Mouse (Mus musculus) liver, adult (tissue): Measurements from ENCODE around the gene Mybl2.

ENCODE experiments used
- GATA4 ChIP-seq: IDR thresholded peaks from 2 replicates; pipeline ENCODE4 v1.6.1; 2014; ENCODE audit warnings: mild to moderate bottlenecking, low read length; ENCODE audit not compliant: insufficient replicate concordance

Mybl2 gene

GRCm38 (mm10) chr2:163061203-163062118, 7.0 kb downstream of the Mybl2 start:
- TF ChIP-seq GATA4 = no peak

DNA sequence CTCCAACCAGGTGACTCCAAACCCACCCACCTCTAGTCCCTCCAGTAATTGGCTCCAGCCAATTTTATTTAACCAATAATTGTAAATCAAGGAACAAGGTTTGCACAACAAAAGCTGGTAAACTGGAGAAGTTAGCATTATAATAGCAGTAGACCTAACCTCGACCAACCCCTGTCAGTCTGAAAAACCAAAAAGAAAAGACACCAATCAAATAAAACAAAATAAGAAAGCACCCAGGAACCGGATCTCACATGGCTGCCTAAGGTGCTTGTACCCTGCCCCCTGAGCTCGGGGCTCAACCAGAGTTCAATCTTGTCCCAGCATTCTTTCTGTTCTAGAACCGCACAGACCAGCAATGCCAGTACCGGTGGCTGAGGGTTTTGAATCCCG, 7.6 kb downstream of the Mybl2 start:
- TF ChIP-seq GATA4 = no peak

- no peak for TF ChIP-seq GATA4
These were observed 11.8 kb downstream of the Mybl2 start for GRCm38 (mm10) chr2:163066326-163066725.

GRCm38 (mm10) chr2:163067233-163067632, 12.7 kb downstream of the Mybl2 start:
- TF ChIP-seq GATA4 = no peak

- no peak for TF ChIP-seq GATA4
These were observed 15.7 kb downstream of the Mybl2 start for GRCm38 (mm10) chr2:163070213-163070612.

DNA sequence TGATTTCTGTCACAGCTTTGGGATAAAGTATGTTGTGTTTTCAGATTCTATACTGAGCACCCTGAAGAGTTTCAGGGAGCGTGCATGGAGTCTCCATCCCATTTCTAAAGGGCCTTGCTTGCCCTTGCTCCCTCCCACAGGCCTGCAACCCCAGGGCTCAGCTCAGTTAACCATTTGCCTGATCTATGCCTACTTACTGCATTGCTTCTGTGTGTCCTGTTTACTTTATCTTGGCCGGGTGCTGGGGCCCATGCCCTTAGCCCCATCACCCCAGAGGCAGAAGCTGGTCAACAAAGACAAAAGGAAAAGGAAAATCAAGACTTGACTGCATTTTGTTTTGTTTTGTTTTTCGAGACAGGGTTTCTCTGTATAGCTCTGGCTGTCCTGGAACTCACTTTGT, 17.1 kb downstream of the Mybl2 start:
- no peak for TF ChIP-seq GATA4

DNA sequence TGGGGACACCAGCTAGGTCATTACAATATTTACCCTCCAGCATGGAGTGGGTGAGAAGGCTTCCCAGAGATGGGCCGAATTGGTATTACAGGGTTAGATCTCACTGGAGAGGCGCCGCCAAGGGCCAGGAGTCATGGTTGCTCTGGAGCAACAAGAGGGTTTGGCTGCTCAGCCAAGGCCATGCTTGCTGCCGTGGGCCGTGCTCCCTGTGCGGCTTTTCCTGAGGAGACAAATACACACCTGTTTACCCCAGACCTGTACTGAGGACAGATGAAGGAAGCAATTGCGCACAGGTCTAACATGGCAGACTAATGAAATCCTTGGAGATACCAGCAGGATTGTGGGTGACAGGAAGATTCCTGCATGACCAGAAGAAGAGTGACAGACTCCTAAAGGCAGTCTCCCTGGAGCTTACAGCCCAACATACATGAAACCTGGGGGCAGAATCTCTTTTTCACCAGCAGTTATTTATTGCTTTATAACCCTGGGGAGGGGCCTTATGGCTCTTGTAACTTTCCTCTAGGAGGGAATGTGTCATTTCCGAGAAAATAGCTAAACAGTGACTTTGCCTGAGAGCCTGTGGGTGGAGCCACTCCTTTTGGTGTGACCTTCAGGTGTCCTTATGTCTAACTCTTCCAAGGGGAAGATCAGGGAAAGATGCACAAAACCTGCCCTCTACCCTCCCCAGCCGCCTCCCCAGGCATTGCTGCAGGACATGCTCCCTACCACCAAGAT, 18.7 kb downstream of the Mybl2 start:
- TF ChIP-seq GATA4 = no peak

- no peak for TF ChIP-seq GATA4
These were observed 19.5 kb downstream of the Mybl2 start for GRCm38 (mm10) chr2:163074006-163074405.

DNA sequence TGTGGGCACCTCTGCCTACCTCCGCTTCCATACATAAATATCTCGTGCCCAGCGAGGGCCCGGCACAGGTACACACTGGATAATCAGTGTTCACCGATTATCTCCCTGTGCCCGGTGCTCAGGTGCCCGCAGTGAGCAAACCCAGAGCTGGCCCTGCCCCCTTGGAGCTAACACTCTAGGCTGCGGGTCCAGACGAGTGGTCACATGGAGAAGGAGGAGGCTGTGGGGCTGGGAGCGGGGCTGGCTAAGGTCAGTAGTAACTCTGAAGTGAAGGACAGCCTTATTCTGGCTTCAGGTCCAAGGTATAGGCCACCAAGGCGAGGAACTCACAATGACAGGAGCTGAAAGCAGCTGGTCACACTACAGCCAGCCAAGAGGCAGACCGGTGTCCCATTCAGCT, 20.3 kb downstream of the Mybl2 start:
- no peak for TF ChIP-seq GATA4

GRCm38 (mm10) chr2:163075234-163075633, 20.7 kb downstream of the Mybl2 start:
- no peak for TF ChIP-seq GATA4

DNA sequence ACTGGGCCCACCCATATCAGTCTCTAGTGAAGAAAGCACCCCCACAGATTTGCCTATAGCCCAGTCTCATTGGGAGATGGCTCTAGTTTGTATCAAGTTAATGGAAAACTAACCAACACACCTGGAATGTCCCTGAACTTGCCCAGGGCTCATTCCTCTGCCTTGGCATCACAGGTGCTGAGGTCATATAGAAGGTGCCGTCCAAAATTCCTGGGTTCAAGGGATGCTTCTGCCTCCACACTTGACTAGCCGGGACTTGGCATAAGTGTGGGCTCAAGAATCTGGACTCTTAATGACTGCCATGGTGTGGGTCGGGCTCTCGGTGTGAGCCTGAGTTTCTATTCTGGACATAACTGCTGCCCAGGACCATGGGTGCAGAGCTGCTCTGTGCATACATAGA, 24.6 kb downstream of the Mybl2 start:
- TF ChIP-seq GATA4 = no peak

- TF ChIP-seq GATA4 = no peak
These were observed 28.1 kb downstream of the Mybl2 start for GRCm38 (mm10) chr2:163082591-163082990.

- TF ChIP-seq GATA4 = no peak
These were observed 30.0 kb downstream of the Mybl2 start for GRCm38 (mm10) chr2:163084519-163084918.

DNA sequence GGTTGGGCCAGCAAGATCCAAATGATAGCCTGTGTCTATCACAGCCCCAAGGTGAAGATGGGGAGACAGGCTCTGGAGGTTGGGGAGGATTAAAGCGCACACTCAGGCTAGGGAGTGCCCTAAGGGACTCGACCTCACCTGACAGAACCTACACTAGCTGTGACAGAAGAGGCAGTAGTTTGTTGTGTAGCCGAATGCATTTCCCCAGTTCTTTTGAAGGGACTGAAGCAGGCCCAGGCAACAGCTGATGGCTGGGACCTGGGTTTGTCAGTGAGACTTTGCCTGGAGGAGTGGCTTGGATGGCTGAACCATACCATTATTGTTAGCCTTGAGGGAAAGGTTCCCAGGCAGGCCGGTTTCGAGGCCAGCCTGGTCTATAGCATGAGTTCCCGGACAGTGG, 30.6 kb downstream of the Mybl2 start:
- no peak for TF ChIP-seq GATA4

DNA sequence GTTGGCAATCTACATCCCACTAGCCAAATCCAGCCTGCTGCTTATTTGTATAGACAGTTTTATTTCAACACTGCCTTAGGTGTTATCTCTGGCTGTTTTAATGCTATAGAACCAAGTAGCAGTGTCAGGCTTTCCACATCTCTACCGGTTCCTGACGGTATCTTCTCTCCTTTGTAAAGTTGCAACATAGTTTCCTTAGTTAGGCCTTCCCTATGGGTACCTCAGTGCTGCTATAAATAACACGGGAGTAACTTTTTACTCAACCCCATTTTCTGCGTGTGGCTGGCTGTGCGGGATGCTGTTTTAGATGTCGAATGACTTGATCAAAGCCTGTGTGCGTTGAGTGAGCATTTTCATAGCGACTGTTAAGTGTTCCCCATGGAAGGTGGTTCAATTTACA, 32.1 kb downstream of the Mybl2 start:
- TF ChIP-seq GATA4 = no peak

DNA sequence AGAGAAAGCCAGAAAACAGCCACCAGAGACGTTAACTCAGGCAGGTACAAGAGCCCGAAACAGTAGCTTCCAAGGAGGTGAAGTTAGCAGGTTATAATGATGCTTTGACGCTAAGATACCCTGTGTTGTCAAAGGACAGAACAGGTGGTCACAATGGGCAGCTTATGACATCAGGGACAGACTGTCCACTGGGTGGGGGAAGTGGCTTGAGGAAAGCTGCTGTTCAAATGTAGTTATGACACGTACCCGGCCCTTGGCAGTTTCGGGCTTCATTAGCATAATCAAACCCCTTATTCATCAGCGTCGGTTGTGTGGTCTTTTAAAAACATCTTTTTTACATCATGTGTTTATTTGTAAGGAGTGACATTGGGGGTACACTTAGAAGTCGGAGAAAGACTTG, 33.2 kb downstream of the Mybl2 start, which contains the start of gene Gtsf1l:
TSS of gene Gtsf1l (minus strand) at position 128 of the 400 bp plus-strand sequence.
- TF ChIP-seq GATA4 = no peak
